Mouse (Mus musculus): ENCODE data around the gene Tecr. TPM values are rescaled to one million over a fixed set of nuclear protein-coding genes. Genes with fewer than 3 reads are reported as not detected.

The Tecr gene
- polyA plus RNA-seq (2015; fragmentation: Nextera tagmentation; extraction: Ambion mirVana), result 491 and 509 TPM in 2 replicates

- Histone ChIP-seq H3K36me3 (ENCODE audit: control insufficient read depth, insufficient read depth, low read length) (peaks cover 26% of the 10 kb centered on the region), H3K4me2 (ENCODE audit: low read depth, low read length) (peak within 1 kb of the TSS; percentile 67), H3K4me3 (ENCODE audit: low read length) (peak within 1 kb of the TSS; percentile 61), H3K27me3 (ENCODE audit: control insufficient read depth, insufficient read depth, low read depth, low read length) (no peaks in the 10 kb centered on the region), H3K27ac (ENCODE audit: low read length) (peak within 1 kb of the TSS; percentile 98), H3K4me1 (replicated peaks; ENCODE audit: control insufficient read depth, insufficient read depth, low read length) (peaks cover 11% of the 10 kb centered on the region), H3K9ac (ENCODE audit: low read length) (peak within 1 kb of the TSS; percentile 80), H3K9me3 (ENCODE audit: control insufficient read depth, low read length) (no peaks in the 10 kb centered on the region)
- WGBS, result under 1% methylated on average over 68 of the region's 69 CpGs
- peak; percentile 98 for ATAC-seq (ENCODE audit: low read depth)
Observed at GRCm38 (mm10) chr8:83607661-83608397, at the start of gene Tecr, which contains the start of gene Dnajb1. Gene Tecr (minus strand): TSS chr8:83607971. Gene Dnajb1 (plus strand): TSS chr8:83608193.

DNA sequence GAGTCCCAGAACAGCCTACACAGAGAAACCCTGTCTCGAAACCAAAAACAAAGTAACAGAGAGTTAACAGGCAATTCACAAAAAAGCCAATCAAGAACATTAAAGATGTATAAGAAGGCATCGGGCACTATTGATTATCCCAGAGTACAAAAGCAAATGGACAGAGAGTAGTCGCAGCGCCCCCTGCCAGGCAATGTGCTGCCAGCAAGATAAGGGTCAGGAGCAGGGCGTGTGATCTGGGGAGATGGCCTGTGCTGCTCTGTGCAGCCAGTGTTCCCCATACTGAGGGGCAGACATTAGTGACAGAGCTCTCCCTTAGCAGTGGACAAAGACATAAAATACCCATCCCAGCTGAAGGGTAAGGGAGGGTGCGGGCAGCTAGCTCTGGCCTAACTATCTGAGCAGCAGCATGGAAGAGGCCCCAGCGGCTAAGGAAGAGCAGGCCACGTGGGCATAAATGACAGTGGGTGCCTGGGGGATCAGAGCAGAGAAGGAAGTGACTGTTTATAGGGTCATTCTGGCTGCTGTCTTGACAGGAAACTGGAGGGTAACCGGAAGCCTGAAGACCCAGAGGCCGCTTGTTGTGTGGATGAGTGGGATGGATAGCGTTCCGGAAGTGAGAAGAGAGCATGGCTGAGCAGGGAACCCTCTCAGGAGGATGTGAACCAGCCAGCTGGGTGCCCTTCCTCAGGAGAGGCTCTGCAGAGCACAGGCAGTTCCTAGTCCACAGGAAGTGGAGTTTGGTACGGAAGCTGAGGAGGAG, 48.9 kb upstream of the Tecr start:
- H3K27me3 ChIP-seq (ENCODE audit: control insufficient read depth, insufficient read depth, low read depth, low read length), result no peaks in the 10 kb centered on the region
- H3K27ac ChIP-seq (ENCODE audit: low read length), result peak overlapping the region; percentile 72
- no peak overlapping the region for H3K9ac ChIP-seq (ENCODE audit: low read length)
- H3K4me2 ChIP-seq (ENCODE audit: low read depth, low read length), result no peak overlapping the region
- H3K4me1 ChIP-seq (replicated peaks; ENCODE audit: control insufficient read depth, insufficient read depth, low read length), result peaks cover 38% of the 10 kb centered on the region
- 65% methylated on average over 13 of the region's 13 CpGs for WGBS
- H3K4me3 ChIP-seq (ENCODE audit: low read length), result no peak overlapping the region
- H3K9me3 ChIP-seq (ENCODE audit: control insufficient read depth, low read length), result no peaks in the 10 kb centered on the region
- 0 out of 2 replicates have a peak, but pooled peaks cover 5% of the 10 kb centered on the region for H3K36me3 ChIP-seq (ENCODE audit: control insufficient read depth, insufficient read depth, low read length)
- peak; percentile 12; the same call in 1 of the 2 replicates for ATAC-seq (ENCODE audit: low read depth)

DNA sequence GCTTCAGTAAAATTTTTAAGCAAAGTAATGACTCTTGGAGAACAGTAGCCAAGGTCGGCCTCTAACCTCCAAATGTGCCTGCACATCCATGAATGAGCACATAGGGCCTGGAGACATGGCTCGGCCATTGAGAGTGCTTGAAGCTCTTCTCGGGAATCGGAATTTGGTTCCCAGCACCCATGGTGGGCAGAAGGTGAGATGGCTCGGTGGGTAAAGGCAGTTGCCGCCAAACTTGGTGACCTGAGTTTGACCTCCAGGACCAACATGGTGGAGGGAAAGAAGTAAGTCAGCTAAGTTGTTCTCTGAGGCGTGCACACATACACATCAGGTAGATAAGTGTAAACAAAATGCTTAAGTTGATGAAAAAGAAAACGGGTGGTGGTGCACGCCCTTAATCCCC, 48.3 kb upstream of the Tecr start:
- H3K27ac ChIP-seq (ENCODE audit: low read length), result no peak overlapping the region
- WGBS, result 85% methylated on average over 9 of the region's 9 CpGs

GRCm38 (mm10) chr8:83654725-83655124, 47.0 kb upstream of the Tecr start:
- Histone ChIP-seq H3K27ac (ENCODE audit: low read length) (no peak overlapping the region), H3K4me1 (replicated peaks; ENCODE audit: control insufficient read depth, insufficient read depth, low read length) (peaks cover 20% of the 10 kb centered on the region), H3K4me2 (ENCODE audit: low read depth, low read length) (no peak overlapping the region), H3K9me3 (ENCODE audit: control insufficient read depth, low read length) (no peaks in the 10 kb centered on the region), H3K4me3 (ENCODE audit: low read length) (no peak overlapping the region), H3K27me3 (ENCODE audit: control insufficient read depth, insufficient read depth, low read depth, low read length) (no peaks in the 10 kb centered on the region), H3K9ac (ENCODE audit: low read length) (no peak overlapping the region), H3K36me3 (ENCODE audit: control insufficient read depth, insufficient read depth, low read length) (0 out of 2 replicates have a peak, but pooled peaks cover 5% of the 10 kb centered on the region)
- WGBS, result 92% methylated on average over 6 of the region's 6 CpGs
- ATAC-seq (ENCODE audit: low read depth), result no peak

More for the DNA sequence above, 48.3 kb upstream of the Tecr start:
- Histone ChIP-seq H3K9me3 (ENCODE audit: control insufficient read depth, low read length) (no peaks in the 10 kb centered on the region), H3K4me1 (replicated peaks; ENCODE audit: control insufficient read depth, insufficient read depth, low read length) (peaks cover 32% of the 10 kb centered on the region), H3K36me3 (ENCODE audit: control insufficient read depth, insufficient read depth, low read length) (0 out of 2 replicates have a peak, but pooled peaks cover 5% of the 10 kb centered on the region), H3K4me2 (ENCODE audit: low read depth, low read length) (no peak overlapping the region), H3K4me3 (ENCODE audit: low read length) (no peak overlapping the region), H3K9ac (ENCODE audit: low read length) (no peak overlapping the region), H3K27me3 (ENCODE audit: control insufficient read depth, insufficient read depth, low read depth, low read length) (no peaks in the 10 kb centered on the region)
- no peak for ATAC-seq (ENCODE audit: low read depth)

DNA sequence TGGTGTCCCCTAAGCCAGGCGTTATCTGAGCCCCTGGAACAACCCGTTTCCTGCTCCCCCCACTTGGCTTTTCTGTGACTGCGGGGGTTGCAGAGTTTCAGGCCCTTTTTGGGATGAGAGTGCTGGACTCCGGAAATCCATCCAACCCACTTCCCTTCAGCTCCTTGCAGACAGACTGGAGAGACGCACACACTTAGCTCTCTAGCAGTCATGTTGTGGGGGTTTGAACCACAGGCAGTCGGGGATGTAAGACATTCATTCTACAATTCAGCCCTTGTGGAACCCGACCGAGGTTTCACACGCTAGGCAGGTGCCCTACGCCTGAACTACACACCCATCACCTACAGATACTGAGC, 45.9 kb upstream of the Tecr start:
- Histone ChIP-seq H3K9ac (ENCODE audit: low read length) (peak overlapping the region; percentile 93), H3K4me1 (replicated peaks; ENCODE audit: control insufficient read depth, insufficient read depth, low read length) (peaks cover 20% of the 10 kb centered on the region), H3K9me3 (ENCODE audit: control insufficient read depth, low read length) (no peaks in the 10 kb centered on the region), H3K4me3 (ENCODE audit: low read length) (peak overlapping the region; percentile 81), H3K36me3 (ENCODE audit: control insufficient read depth, insufficient read depth, low read length) (0 out of 2 replicates have a peak, but pooled peaks cover 5% of the 10 kb centered on the region), H3K27ac (ENCODE audit: low read length) (peak overlapping the region; percentile 77), H3K27me3 (ENCODE audit: control insufficient read depth, insufficient read depth, low read depth, low read length) (no peaks in the 10 kb centered on the region), H3K4me2 (ENCODE audit: low read depth, low read length) (peak overlapping the region; percentile 90)
- 21% methylated on average over 10 of the region's 10 CpGs for WGBS
- ATAC-seq (ENCODE audit: low read depth), result no peak

DNA sequence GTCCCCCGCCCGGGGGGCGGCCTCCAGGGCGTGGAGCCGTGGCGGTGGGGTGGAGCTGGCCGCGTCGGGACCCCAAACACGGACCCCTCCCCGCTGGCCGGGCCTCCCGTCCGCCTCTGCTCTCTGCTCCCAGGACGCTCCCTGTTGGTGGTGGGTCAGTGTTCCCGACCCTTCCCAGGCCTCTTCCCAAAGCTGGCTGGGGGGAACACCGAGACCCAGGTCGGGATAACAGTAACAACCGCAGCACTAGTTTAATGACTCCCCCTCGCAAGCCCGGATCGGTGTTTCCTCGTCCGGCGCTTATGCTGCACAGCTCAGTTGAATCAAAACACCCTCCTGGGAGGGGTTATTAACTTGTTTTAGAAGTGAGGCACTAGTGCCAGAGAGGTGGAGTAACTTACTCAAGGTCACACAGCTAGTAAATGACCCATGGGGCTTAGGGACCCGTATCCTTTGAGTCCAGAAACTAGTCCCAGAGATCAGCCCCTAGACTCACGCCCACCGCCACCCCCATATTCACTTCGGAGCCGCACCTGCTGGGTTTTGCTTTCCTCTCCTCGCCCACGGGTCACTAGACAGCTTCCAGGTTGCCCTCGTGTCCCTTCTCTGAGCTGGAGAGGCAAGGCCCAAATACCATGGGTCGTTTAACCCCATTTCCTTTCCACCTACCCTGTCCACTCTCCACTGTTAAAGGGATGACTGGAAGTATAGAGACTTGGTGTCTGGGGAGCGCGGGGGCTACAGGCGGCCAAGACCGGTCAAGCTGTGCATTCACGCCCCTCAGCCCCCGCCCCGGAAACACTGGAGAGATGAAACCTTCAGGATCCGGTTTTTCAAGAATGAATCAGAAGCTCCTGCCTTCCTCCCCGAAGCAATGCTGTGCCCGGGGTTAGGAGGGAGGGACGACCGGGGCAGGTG, 45.2 kb upstream of the Tecr start:
- Histone ChIP-seq H3K4me1 (replicated peaks; ENCODE audit: control insufficient read depth, insufficient read depth, low read length) (peaks cover 20% of the 10 kb centered on the region), H3K27ac (ENCODE audit: low read length) (peak overlapping the region; percentile 77), H3K4me2 (ENCODE audit: low read depth, low read length) (peak overlapping the region; percentile 90), H3K36me3 (ENCODE audit: control insufficient read depth, insufficient read depth, low read length) (0 out of 2 replicates have a peak, but pooled peaks cover 5% of the 10 kb centered on the region), H3K9ac (ENCODE audit: low read length) (peak overlapping the region; percentile 93), H3K27me3 (ENCODE audit: control insufficient read depth, insufficient read depth, low read depth, low read length) (no peaks in the 10 kb centered on the region), H3K9me3 (ENCODE audit: control insufficient read depth, low read length) (no peaks in the 10 kb centered on the region), H3K4me3 (ENCODE audit: low read length) (peak overlapping the region; percentile 81)
- no peak; the same call in 1 of the 2 replicates for ATAC-seq (ENCODE audit: low read depth)
- 2% methylated on average over 46 of the region's 46 CpGs for WGBS

- Histone ChIP-seq H3K4me1 (replicated peaks; ENCODE audit: control insufficient read depth, insufficient read depth, low read length) (peaks cover 15% of the 10 kb centered on the region), H3K4me3 (ENCODE audit: low read length) (peak within 1 kb of the TSS; percentile 81), H3K27me3 (ENCODE audit: control insufficient read depth, insufficient read depth, low read depth, low read length) (no peaks in the 10 kb centered on the region), H3K9me3 (ENCODE audit: control insufficient read depth, low read length) (no peaks in the 10 kb centered on the region), H3K9ac (ENCODE audit: low read length) (peak within 1 kb of the TSS; percentile 93), H3K36me3 (ENCODE audit: control insufficient read depth, insufficient read depth, low read length) (0 out of 2 replicates have a peak, but pooled peaks cover 3% of the 10 kb centered on the region), H3K4me2 (ENCODE audit: low read depth, low read length) (peak within 1 kb of the TSS; percentile 90), H3K27ac (ENCODE audit: low read length) (peak within 1 kb of the TSS; percentile 85)
- WGBS, result 3% methylated on average over 50 of the region's 50 CpGs
- peak; percentile 97 for ATAC-seq (ENCODE audit: low read depth)
Observed at GRCm38 (mm10) chr8:83652030-83652743, 44.4 kb upstream of the Tecr start, which contains the start of gene Gipc1. Gene Gipc1 (plus strand): TSS chr8:83652677.

- Histone ChIP-seq H3K9ac (ENCODE audit: low read length) (no peak overlapping the region), H3K4me3 (ENCODE audit: low read length) (no peak overlapping the region), H3K36me3 (ENCODE audit: control insufficient read depth, insufficient read depth, low read length) (no peaks in the 10 kb centered on the region), H3K9me3 (ENCODE audit: control insufficient read depth, low read length) (no peaks in the 10 kb centered on the region), H3K4me2 (ENCODE audit: low read depth, low read length) (no peak overlapping the region), H3K27me3 (ENCODE audit: control insufficient read depth, insufficient read depth, low read depth, low read length) (no peaks in the 10 kb centered on the region), H3K27ac (ENCODE audit: low read length) (no peak overlapping the region), H3K4me1 (replicated peaks; ENCODE audit: control insufficient read depth, insufficient read depth, low read length) (peaks cover 8% of the 10 kb centered on the region)
- ATAC-seq (ENCODE audit: low read depth), result no peak
- 92% methylated on average over 6 of the region's 6 CpGs for WGBS
Observed at GRCm38 (mm10) chr8:83649699-83650098, 41.9 kb upstream of the Tecr start.
